ENCODE assay signal across 31 mouse cellular contexts in genomic region chr4:106550516-106551166, GRCm38 (mm10). TPM values are rescaled to one million over a fixed set of nuclear protein-coding genes. Genes with fewer than 3 reads are reported as not detected.
DNase-seq lines count a peak whose midpoint lies in the region; ATAC-seq and TF ChIP-seq lines count a peak whose summit lies in the region.
"Had no signal": no experiment of that assay in that cellular context is flagged by ENCODE, and none has a peak within 500 bp of the region (broad histone marks: within the 10 kb centered on the region; RNA-seq: fewer than 3 reads in every experiment).

No protein-coding gene starts in this region.

- no peaks in the 10 kb centered on the region for H3K4me1 ChIP-seq in lung, embryonic 14.5 days (ENCODE audit: insufficient read depth)
- H3K4me1 ChIP-seq in limb, embryonic 14.5 days (ENCODE audit: control insufficient read depth, insufficient read depth, low read length): no peaks in the 10 kb centered on the region
- no peaks in the 10 kb centered on the region for H3K4me1 ChIP-seq in forebrain, postnatal 0 days (ENCODE audit: insufficient read depth)
- H3K4me1 ChIP-seq: midbrain, embryonic 13.5 days; neural tube, embryonic 12.5 days had no signal

- ATAC-seq in lung, embryonic 14.5 days (ENCODE audit: insufficient read depth): no peak
- ATAC-seq in limb, embryonic 14.5 days (ENCODE audit: low FRiP score, low read depth): no peak
- no peak for ATAC-seq in forebrain, postnatal 0 days
- ATAC-seq: hindbrain, embryonic 16.5 days; midbrain, embryonic 13.5 days had no signal

- no peaks in the 10 kb centered on the region for H3K27me3 ChIP-seq in lung, embryonic 14.5 days (ENCODE audit: insufficient read depth, low read length)
- no peaks in the 10 kb centered on the region for H3K27me3 ChIP-seq in limb, embryonic 14.5 days (ENCODE audit: control insufficient read depth, insufficient read depth, low read length)
- no peaks in the 10 kb centered on the region for H3K27me3 ChIP-seq in forebrain, postnatal 0 days (ENCODE audit: insufficient read depth, low read length)
- H3K27me3 ChIP-seq: kidney, embryonic 15.5 days; midbrain, embryonic 13.5 days; neural tube, embryonic 12.5 days had no signal

- WGBS in lung, embryonic 14.5 days: 44% methylated on average over 8 of the region's 8 CpGs
- WGBS in limb, embryonic 14.5 days: 60% methylated on average over 8 of the region's 8 CpGs
- 58% methylated on average over 8 of the region's 8 CpGs for WGBS in forebrain, postnatal 0 days

- TF ChIP-seq CTCF in lung, embryonic 14.5 days (IDR thresholded peaks at IDR 0.05; ENCODE audit: low read depth): no peak
- no peak for TF ChIP-seq CTCF in forebrain, postnatal 0 days (IDR thresholded peaks at IDR 0.05; ENCODE audit: low read depth)

- no peaks in the 10 kb centered on the region for H3K36me3 ChIP-seq in lung, embryonic 14.5 days (ENCODE audit: insufficient read depth)
- no peaks in the 10 kb centered on the region for H3K36me3 ChIP-seq in limb, embryonic 14.5 days (ENCODE audit: control insufficient read depth, insufficient read depth, low read length)
- no peaks in the 10 kb centered on the region for H3K36me3 ChIP-seq in forebrain, postnatal 0 days (ENCODE audit: insufficient read depth)
- H3K36me3 ChIP-seq: heart, embryonic 12.5 days; hindbrain, embryonic 10.5 days; kidney, embryonic 15.5 days; midbrain, embryonic 13.5 days; neural tube, embryonic 12.5 days had no signal

- no peak for TF ChIP-seq POLR2A in limb, embryonic 14.5 days (IDR thresholded peaks at IDR 0.05; ENCODE audit: borderline replicate concordance, extremely low read depth, insufficient read depth, insufficient read length)

- H3K4me3 ChIP-seq in lung, embryonic 14.5 days (ENCODE audit: low read depth, low read length): no peak overlapping the region
- H3K4me3 ChIP-seq in limb, embryonic 14.5 days (replicated peaks; ENCODE audit: low read length): no peak overlapping the region
- no peak overlapping the region for H3K4me3 ChIP-seq in forebrain, postnatal 0 days (ENCODE audit: low read depth, low read length)
- H3K4me3 ChIP-seq: heart, embryonic 12.5 days; hindbrain, embryonic 10.5 days; kidney, embryonic 15.5 days; megakaryocyte, embryonic 14.5 days; midbrain, embryonic 13.5 days; neural tube, embryonic 12.5 days had no signal

- no peak overlapping the region for H3K4me2 ChIP-seq in lung, embryonic 14.5 days
- H3K4me2 ChIP-seq in limb, embryonic 14.5 days (replicated peaks; ENCODE audit: low read depth, low read length, severe bottlenecking): no peak overlapping the region
- H3K4me2 ChIP-seq in forebrain, postnatal 0 days (ENCODE audit: low read depth): no peak overlapping the region
- H3K4me2 ChIP-seq: heart, embryonic 12.5 days; kidney, embryonic 15.5 days; midbrain, embryonic 13.5 days; neural tube, embryonic 12.5 days had no signal

- DNase-seq in lung, embryonic 14.5 days: peak; percentile 44
- no peak for DNase-seq in lung, postnatal 25 days (ENCODE audit: low spot score)
- peak; percentile 16 for DNase-seq in MN1 (ENCODE audit: low spot score)
- peak; percentile 28 for DNase-seq in NIH3T3 (ENCODE audit: low read depth)
- DNase-seq in limb, embryonic 14.5 days (ENCODE audit: low spot score): peak; percentile 69
- no peak for DNase-seq in forebrain, postnatal 0 days
- no peak for DNase-seq in cerebellum, adult 11 months
- DNase-seq: adrenal gland, postnatal 25 days; cerebellum, adult 9-10 months; gastrocnemius, postnatal 25 days; heart, adult 18-20 months; heart, postnatal 10 days; kidney, adult 11 months; kidney, postnatal 4 days; left cerebral cortex, postnatal 4 days; lung, postnatal 36 days; retina, postnatal 1 day had no signal

- H3K27ac ChIP-seq in lung, embryonic 14.5 days (ENCODE audit: low read depth): no peak overlapping the region
- no peak overlapping the region for H3K27ac ChIP-seq in limb, embryonic 14.5 days (replicated peaks; ENCODE audit: low read depth, low read length)
- no peak overlapping the region for H3K27ac ChIP-seq in forebrain, postnatal 0 days (ENCODE audit: low read depth, low read length)
- H3K27ac ChIP-seq: hindbrain, embryonic 10.5 days; kidney, embryonic 15.5 days; liver, embryonic 14.5 days; midbrain, embryonic 13.5 days; neural tube, embryonic 12.5 days had no signal

- H3K9ac ChIP-seq in lung, embryonic 14.5 days: no peak overlapping the region
- no peak overlapping the region for H3K9ac ChIP-seq in limb, embryonic 14.5 days (ENCODE audit: low read depth, low read length, severe bottlenecking)
- no peak overlapping the region for H3K9ac ChIP-seq in forebrain, postnatal 0 days
- H3K9ac ChIP-seq: heart, embryonic 12.5 days; kidney, embryonic 15.5 days; liver, embryonic 14.5 days; midbrain, embryonic 13.5 days; neural tube, embryonic 12.5 days had no signal

- no peaks in the 10 kb centered on the region for H3K9me3 ChIP-seq in lung, embryonic 14.5 days (ENCODE audit: low read depth, low read length)
- no peaks in the 10 kb centered on the region for H3K9me3 ChIP-seq in limb, embryonic 14.5 days (ENCODE audit: control insufficient read depth, low read length)
- H3K9me3 ChIP-seq in forebrain, postnatal 0 days (ENCODE audit: low read length): no peaks in the 10 kb centered on the region
- H3K9me3 ChIP-seq: heart, embryonic 12.5 days; hindbrain, embryonic 10.5 days; kidney, embryonic 15.5 days; midbrain, embryonic 13.5 days; neural tube, embryonic 12.5 days had no signal

RNA-seq across cellular contexts. Expression of gene Dhcr24, which starts 10.2 kb away (rescaled TPM):
- 22.5 and 25.0 TPM in 2 replicates for polyA plus RNA-seq in lung, embryonic 14.5 days (2014; fragmentation: Nextera tagmentation; extraction: Ambion mirVana)
- 57.6 and 66.1 TPM in 2 replicates for polyA plus RNA-seq in limb, embryonic 14.5 days (2012; rRNA removed)
- polyA plus RNA-seq in limb, embryonic 14.5 days (2014; fragmentation: Nextera tagmentation; extraction: Ambion mirVana): 19.3 and 19.4 TPM in 2 replicates
- 101 and 105 TPM in 2 replicates for total RNA-seq in forebrain, postnatal 0 days (2014; rRNA removed)
- polyA plus RNA-seq in forebrain, postnatal 0 days (2015; fragmentation: Nextera tagmentation; extraction: Ambion mirVana): 7.0 and 7.7 TPM in 2 replicates

RNA-seq across cellular contexts. Expression of gene Bsnd, which starts 58.6 kb away (rescaled TPM):
- not detected in 2 replicates for polyA plus RNA-seq in lung, embryonic 14.5 days (2014; fragmentation: Nextera tagmentation; extraction: Ambion mirVana)
- not detected in 2 replicates for polyA plus RNA-seq in limb, embryonic 14.5 days (2012; rRNA removed)
- not detected in 2 replicates for polyA plus RNA-seq in limb, embryonic 14.5 days (2014; fragmentation: Nextera tagmentation; extraction: Ambion mirVana)
- total RNA-seq in forebrain, postnatal 0 days (2014; rRNA removed): not detected in 2 replicates
- not detected in 2 replicates for polyA plus RNA-seq in forebrain, postnatal 0 days (2015; fragmentation: Nextera tagmentation; extraction: Ambion mirVana)
- total RNA-seq: adrenal gland, postnatal 25 days; gastrocnemius, postnatal 25 days; heart, adult 18-20 months; heart, postnatal 10 days; layer of hippocampus, postnatal 10 days; left cerebral cortex, adult 8-10 months; left cerebral cortex, postnatal 4 days had no signal
- polyA plus RNA-seq: brain, embryonic 14.5 days; C2C12; forebrain, embryonic 11.5 days; heart, embryonic 12.5 days; hindbrain, embryonic 10.5 days; hindbrain, embryonic 16.5 days; liver, embryonic 14.5 days; midbrain, embryonic 13.5 days; neural tube, embryonic 12.5 days; stomach, embryonic 14.5 days had no signal

Comparison
In these comparisons a context has a peak if more than half of its experiments do, and no peak if none do; other contexts are left out.
1. DNase-seq: peak in lung, embryonic 14.5 days (single experiment), MN1 (single experiment), NIH3T3 (single experiment) and limb, embryonic 14.5 days (single experiment); none in lung, postnatal 25 days (single experiment), forebrain, postnatal 0 days (single experiment) and cerebellum, adult 11 months (single experiment).